Mouse (Mus musculus): ENCODE measurements at regions not wholly inside any gene's neighbourhood (a gene's known extent, or its start where the extent isn't known, plus 50 kb on each side); places are given as distances from the start of the nearest gene placed in this dataset.
"Not testable (repeated sequence)": the region's sequence is repeated elsewhere in the genome, so short reads cannot be mapped to it uniquely, and the experiment has no call there.

- no peak overlapping the region for H3K27ac ChIP-seq (ENCODE audit: low read depth)
- H3K36me3 ChIP-seq (ENCODE audit: control insufficient read depth, insufficient read depth, low read length): no peaks in the 10 kb centered on the region
- no peak overlapping the region for H3K4me2 ChIP-seq (ENCODE audit: low read length)
- no peaks in the 10 kb centered on the region for H3K27me3 ChIP-seq (replicated peaks; ENCODE audit: control insufficient read depth, insufficient read depth, low read length)
- ATAC-seq (replicated peaks; ENCODE audit: low FRiP score, low TSS enrichment, low read depth) (no peak), DNase-seq (ENCODE audit: low spot score) (no peak)
- H3K4me1 ChIP-seq (replicated peaks; ENCODE audit: control insufficient read depth, insufficient read depth, low read length): no peaks in the 10 kb centered on the region
- no peak overlapping the region for H3K4me3 ChIP-seq (ENCODE audit: low read depth, low read length)
- WGBS: 87% methylated on average over 10 of the region's 10 CpGs
- no peaks in the 10 kb centered on the region for H3K9me3 ChIP-seq (ENCODE audit: control insufficient read depth, low read length)
- no peak overlapping the region for H3K9ac ChIP-seq (ENCODE audit: low read length)
Measured at GRCm38 (mm10) chr4:153164810-153165209, 317.8 kb downstream of the Ajap1 start.

- DNase-seq (ENCODE audit: low spot score): no peak
- Histone ChIP-seq H3K27me3 (replicated peaks; ENCODE audit: control insufficient read depth, insufficient read depth, low read length) (no peaks in the 10 kb centered on the region), H3K27ac (ENCODE audit: low read depth) (no peak overlapping the region), H3K4me3 (ENCODE audit: low read depth, low read length) (no peak overlapping the region), H3K9ac (ENCODE audit: low read length) (no peak overlapping the region), H3K4me1 (replicated peaks; ENCODE audit: control insufficient read depth, insufficient read depth, low read length) (no peaks in the 10 kb centered on the region), H3K36me3 (ENCODE audit: control insufficient read depth, insufficient read depth, low read length) (no peaks in the 10 kb centered on the region), H3K4me2 (ENCODE audit: low read length) (no peak overlapping the region), H3K9me3 (ENCODE audit: control insufficient read depth, low read length) (no peaks in the 10 kb centered on the region)
- 94% methylated on average over 3 of the region's 3 CpGs for WGBS
- ATAC-seq (replicated peaks; ENCODE audit: low FRiP score, low TSS enrichment, low read depth): no peak
Measured at GRCm38 (mm10) chr4:153160115-153160514, 322.5 kb downstream of the Ajap1 start.

GRCm38 (mm10) chr4:153157572-153157971 lies 325.0 kb downstream of the Ajap1 start:
- ATAC-seq (replicated peaks; ENCODE audit: low FRiP score, low TSS enrichment, low read depth): no peak
- DNase-seq (ENCODE audit: low spot score): no peak
- Histone ChIP-seq H3K9me3 (ENCODE audit: control insufficient read depth, low read length) (no peaks in the 10 kb centered on the region), H3K9ac (ENCODE audit: low read length) (no peak overlapping the region), H3K27ac (ENCODE audit: low read depth) (no peak overlapping the region), H3K4me1 (replicated peaks; ENCODE audit: control insufficient read depth, insufficient read depth, low read length) (no peaks in the 10 kb centered on the region), H3K4me2 (ENCODE audit: low read length) (no peak overlapping the region), H3K27me3 (replicated peaks; ENCODE audit: control insufficient read depth, insufficient read depth, low read length) (no peaks in the 10 kb centered on the region), H3K4me3 (ENCODE audit: low read depth, low read length) (no peak overlapping the region), H3K36me3 (ENCODE audit: control insufficient read depth, insufficient read depth, low read length) (no peaks in the 10 kb centered on the region)
- WGBS: 96% methylated on average over 3 of the region's 3 CpGs

GRCm38 (mm10) chr4:153152923-153153322 lies 329.7 kb downstream of the Ajap1 start:
- H3K27me3 ChIP-seq (replicated peaks; ENCODE audit: control insufficient read depth, insufficient read depth, low read length); H3K9ac ChIP-seq (ENCODE audit: low read length); H3K36me3 ChIP-seq (ENCODE audit: control insufficient read depth, insufficient read depth, low read length); DNase-seq (ENCODE audit: low spot score); H3K9me3 ChIP-seq (ENCODE audit: control insufficient read depth, low read length); H3K4me1 ChIP-seq (replicated peaks; ENCODE audit: control insufficient read depth, insufficient read depth, low read length); H3K4me3 ChIP-seq (ENCODE audit: low read depth, low read length); H3K27ac ChIP-seq (ENCODE audit: low read depth); ATAC-seq (replicated peaks; ENCODE audit: low FRiP score, low TSS enrichment, low read depth); H3K4me2 ChIP-seq (ENCODE audit: low read length): not testable (repeated sequence)

- Histone ChIP-seq H3K9me3 (ENCODE audit: control insufficient read depth, low read length) (no peaks in the 10 kb centered on the region), H3K4me1 (replicated peaks; ENCODE audit: control insufficient read depth, insufficient read depth, low read length) (no peaks in the 10 kb centered on the region), H3K27ac (ENCODE audit: low read depth) (no peak overlapping the region), H3K36me3 (ENCODE audit: control insufficient read depth, insufficient read depth, low read length) (no peaks in the 10 kb centered on the region), H3K4me2 (ENCODE audit: low read length) (no peak overlapping the region), H3K9ac (ENCODE audit: low read length) (no peak overlapping the region), H3K4me3 (ENCODE audit: low read depth, low read length) (no peak overlapping the region), H3K27me3 (replicated peaks; ENCODE audit: control insufficient read depth, insufficient read depth, low read length) (no peaks in the 10 kb centered on the region)
- DNase-seq (ENCODE audit: low spot score) (no peak), ATAC-seq (replicated peaks; ENCODE audit: low FRiP score, low TSS enrichment, low read depth) (no peak)
- WGBS: 84% methylated on average over 13 of the region's 13 CpGs
Measured at GRCm38 (mm10) chr4:153133147-153133546, 349.5 kb downstream of the Ajap1 start.

- Histone ChIP-seq H3K4me2 (ENCODE audit: low read length) (no peak overlapping the region), H3K9ac (ENCODE audit: low read length) (no peak overlapping the region), H3K27me3 (replicated peaks; ENCODE audit: control insufficient read depth, insufficient read depth, low read length) (no peaks in the 10 kb centered on the region), H3K27ac (ENCODE audit: low read depth) (no peak overlapping the region), H3K9me3 (ENCODE audit: control insufficient read depth, low read length) (no peaks in the 10 kb centered on the region), H3K36me3 (ENCODE audit: control insufficient read depth, insufficient read depth, low read length) (no peaks in the 10 kb centered on the region), H3K4me3 (ENCODE audit: low read depth, low read length) (no peak overlapping the region), H3K4me1 (replicated peaks; ENCODE audit: control insufficient read depth, insufficient read depth, low read length) (no peaks in the 10 kb centered on the region)
- no peak for ATAC-seq (replicated peaks; ENCODE audit: low FRiP score, low TSS enrichment, low read depth)
- WGBS: 87% methylated on average over 2 of the region's 2 CpGs
- DNase-seq (ENCODE audit: low spot score): no peak
Measured at GRCm38 (mm10) chr4:153129345-153129744, 353.3 kb downstream of the Ajap1 start.

GRCm38 (mm10) chr4:153128162-153128561 lies 354.4 kb downstream of the Ajap1 start:
- WGBS: 88% methylated on average over 12 of the region's 12 CpGs
- no peak for DNase-seq (ENCODE audit: low spot score)
- Histone ChIP-seq H3K4me2 (ENCODE audit: low read length) (no peak overlapping the region), H3K36me3 (ENCODE audit: control insufficient read depth, insufficient read depth, low read length) (no peaks in the 10 kb centered on the region), H3K9ac (ENCODE audit: low read length) (no peak overlapping the region), H3K27ac (ENCODE audit: low read depth) (no peak overlapping the region), H3K9me3 (ENCODE audit: control insufficient read depth, low read length) (no peaks in the 10 kb centered on the region), H3K4me3 (ENCODE audit: low read depth, low read length) (no peak overlapping the region), H3K27me3 (replicated peaks; ENCODE audit: control insufficient read depth, insufficient read depth, low read length) (no peaks in the 10 kb centered on the region), H3K4me1 (replicated peaks; ENCODE audit: control insufficient read depth, insufficient read depth, low read length) (no peaks in the 10 kb centered on the region)
- ATAC-seq (replicated peaks; ENCODE audit: low FRiP score, low TSS enrichment, low read depth): no peak

GRCm38 (mm10) chr4:153120480-153120879 lies 362.1 kb downstream of the Ajap1 start:
- Histone ChIP-seq H3K36me3 (ENCODE audit: control insufficient read depth, insufficient read depth, low read length) (no peaks in the 10 kb centered on the region), H3K9me3 (ENCODE audit: control insufficient read depth, low read length) (no peaks in the 10 kb centered on the region), H3K4me3 (ENCODE audit: low read depth, low read length) (no peak overlapping the region), H3K9ac (ENCODE audit: low read length) (no peak overlapping the region), H3K4me2 (ENCODE audit: low read length) (no peak overlapping the region), H3K27me3 (replicated peaks; ENCODE audit: control insufficient read depth, insufficient read depth, low read length) (no peaks in the 10 kb centered on the region), H3K27ac (ENCODE audit: low read depth) (no peak overlapping the region), H3K4me1 (replicated peaks; ENCODE audit: control insufficient read depth, insufficient read depth, low read length) (no peaks in the 10 kb centered on the region)
- WGBS: 37% methylated on average over 6 of the region's 6 CpGs
- DNase-seq (ENCODE audit: low spot score) (no peak), ATAC-seq (replicated peaks; ENCODE audit: low FRiP score, low TSS enrichment, low read depth) (no peak)

GRCm38 (mm10) chr4:153119647-153120102 lies 362.9 kb downstream of the Ajap1 start:
- Histone ChIP-seq H3K27ac (ENCODE audit: low read depth) (no peak overlapping the region), H3K4me2 (ENCODE audit: low read length) (no peak overlapping the region), H3K27me3 (replicated peaks; ENCODE audit: control insufficient read depth, insufficient read depth, low read length) (no peaks in the 10 kb centered on the region), H3K4me1 (replicated peaks; ENCODE audit: control insufficient read depth, insufficient read depth, low read length) (no peaks in the 10 kb centered on the region), H3K36me3 (ENCODE audit: control insufficient read depth, insufficient read depth, low read length) (no peaks in the 10 kb centered on the region), H3K4me3 (ENCODE audit: low read depth, low read length) (no peak overlapping the region), H3K9ac (ENCODE audit: low read length) (no peak overlapping the region), H3K9me3 (ENCODE audit: control insufficient read depth, low read length) (no peaks in the 10 kb centered on the region)
- 73% methylated on average over 4 of the region's 4 CpGs for WGBS
- ATAC-seq (replicated peaks; ENCODE audit: low FRiP score, low TSS enrichment, low read depth) (no peak), DNase-seq (ENCODE audit: low spot score) (no peak)

Data from intestine, embryonic 14.5 days (tissue).